Comparison of ENCODE assay signal across 9 mouse cellular contexts in the genomic region with DNA sequence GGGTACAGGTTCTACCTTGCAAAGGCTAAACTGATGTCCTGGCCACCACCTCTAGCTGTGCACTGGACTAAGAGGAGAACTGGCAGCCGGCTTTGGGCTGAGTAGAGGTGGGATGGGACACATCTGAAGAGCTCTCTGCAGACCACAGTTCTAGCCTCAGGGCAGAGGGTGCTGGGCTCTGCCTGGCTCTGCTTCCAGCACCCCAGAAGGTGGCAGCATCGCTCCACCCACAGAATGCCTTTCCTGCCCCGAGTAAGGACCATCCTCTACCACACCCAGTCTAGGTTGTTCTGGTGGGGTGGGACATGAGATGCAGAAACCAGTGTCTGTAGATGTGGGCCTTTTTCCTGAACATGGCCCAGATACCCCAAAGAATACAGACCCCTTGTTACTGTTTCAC. TPM values are rescaled to one million over a fixed set of nuclear protein-coding genes. Genes with fewer than 3 reads are reported as not detected.
DNase-seq lines count a peak whose midpoint lies in the region; ATAC-seq and TF ChIP-seq lines count a peak whose summit lies in the region.
"Had no signal": no experiment of that assay in that cellular context is flagged by ENCODE, and none has a peak within 500 bp of the region (broad histone marks: within the 10 kb centered on the region; RNA-seq: fewer than 3 reads in every experiment).

No protein-coding gene starts in this region.

- H3K36me3 ChIP-seq in forebrain, embryonic 11.5 days (ENCODE audit: control insufficient read depth, insufficient read depth, low read length) = no peaks in the 10 kb centered on the region; the same call in none of the 2 replicates
- H3K36me3 ChIP-seq in kidney, adult 2 months (ENCODE audit: control insufficient read depth, insufficient read depth, low read length) = no peaks in the 10 kb centered on the region
- peaks cover 43% of the 10 kb centered on the region for H3K36me3 ChIP-seq in lung, embryonic 14.5 days (ENCODE audit: insufficient read depth)

- no peaks in the 10 kb centered on the region for H3K27me3 ChIP-seq in forebrain, embryonic 11.5 days (ENCODE audit: control insufficient read depth, insufficient read depth, low read length)
- H3K27me3 ChIP-seq in kidney, adult 2 months (replicated peaks; ENCODE audit: control insufficient read depth, insufficient read depth, low read length) = no peaks in the 10 kb centered on the region
- no peaks in the 10 kb centered on the region for H3K27me3 ChIP-seq in lung, embryonic 14.5 days (ENCODE audit: insufficient read depth, low read length)

- H3K27ac ChIP-seq in forebrain, embryonic 11.5 days (ENCODE audit: low read depth, low read length) = no peak overlapping the region
- H3K27ac ChIP-seq in kidney, adult 2 months (ENCODE audit: insufficient read depth, low read depth, low read length) = no peak overlapping the region
- no peak overlapping the region for H3K27ac ChIP-seq in lung, embryonic 14.5 days (ENCODE audit: low read depth)
- no peak overlapping the region for H3K27ac ChIP-seq in olfactory bulb, adult 2 months (ENCODE audit: insufficient read depth, low read depth, low read length)

- peak; percentile 93 for TF ChIP-seq CTCF in brain, embryonic 14.5 days (IDR thresholded peaks at IDR 0.05; ENCODE audit: borderline replicate concordance, extremely low read depth, insufficient read depth, insufficient read length)
- peak; percentile 76 for TF ChIP-seq CTCF in kidney, adult 2 months (conservative IDR thresholded peaks at IDR 0.05; ENCODE audit: insufficient read depth, insufficient read length, low read depth, low read length)
- TF ChIP-seq CTCF in lung, embryonic 14.5 days (IDR thresholded peaks at IDR 0.05; ENCODE audit: low read depth) = peak; percentile 87
- TF ChIP-seq CTCF in olfactory bulb, adult 2 months (IDR thresholded peaks at IDR 0.05; ENCODE audit: insufficient read depth, low read depth, low read length) = peak; percentile 71

- 47% methylated on average over 3 of the region's 3 CpGs for WGBS in forebrain, embryonic 11.5 days
- 38% methylated on average over 3 of the region's 3 CpGs for WGBS in kidney, adult 2 months
- 30% methylated on average over 3 of the region's 3 CpGs for WGBS in lung, embryonic 14.5 days
- 25% methylated on average over 3 of the region's 3 CpGs for WGBS in olfactory bulb, adult 2 months

- no peak overlapping the region for H3K4me3 ChIP-seq in forebrain, embryonic 11.5 days (ENCODE audit: low read depth, low read length)
- no peak overlapping the region for H3K4me3 ChIP-seq in kidney, adult 2 months (ENCODE audit: insufficient read depth, low read depth, low read length)
- H3K4me3 ChIP-seq in lung, embryonic 14.5 days (ENCODE audit: low read depth, low read length) = no peak overlapping the region
- no peak overlapping the region for H3K4me3 ChIP-seq in olfactory bulb, adult 2 months (ENCODE audit: insufficient read depth, low read depth, low read length)
- H3K4me3 ChIP-seq: myocyte had no signal

- H3K9ac ChIP-seq in forebrain, embryonic 11.5 days (ENCODE audit: low read length) = no peak overlapping the region
- no peak overlapping the region for H3K9ac ChIP-seq in lung, embryonic 14.5 days

- H3K4me1 ChIP-seq in forebrain, embryonic 11.5 days (replicated peaks; ENCODE audit: control insufficient read depth, insufficient read depth, low read length) = peaks cover 11% of the 10 kb centered on the region
- H3K4me1 ChIP-seq in kidney, adult 2 months (ENCODE audit: control insufficient read depth, insufficient read depth, low read length) = no peaks in the 10 kb centered on the region
- H3K4me1 ChIP-seq in lung, embryonic 14.5 days (ENCODE audit: insufficient read depth) = no peaks in the 10 kb centered on the region
- H3K4me1 ChIP-seq in olfactory bulb, adult 2 months (ENCODE audit: control insufficient read depth, insufficient read depth, low read length) = peaks cover 8% of the 10 kb centered on the region; the same call in 1 of the 2 replicates

- no peak overlapping the region for H3K4me2 ChIP-seq in forebrain, embryonic 11.5 days (ENCODE audit: low read depth, low read length, severe bottlenecking)
- no peak overlapping the region for H3K4me2 ChIP-seq in lung, embryonic 14.5 days

- TF ChIP-seq POLR2A in brain, embryonic 14.5 days (IDR thresholded peaks at IDR 0.05; ENCODE audit: borderline replicate concordance, extremely low read depth, insufficient read depth, insufficient read length, poor library complexity, severe bottlenecking) = no peak
- no peak for TF ChIP-seq POLR2A in kidney, adult 2 months (IDR thresholded peaks at IDR 0.05; ENCODE audit: low read depth, low read length)
- TF ChIP-seq POLR2A in olfactory bulb, adult 2 months (IDR thresholded peaks at IDR 0.05; ENCODE audit: insufficient read depth, low read depth, low read length) = no peak

- ATAC-seq in forebrain, embryonic 11.5 days (replicated peaks; ENCODE audit: low FRiP score) = 0 out of 2 replicates have a peak, but pooled peaks have one; percentile 44
- peak; percentile 50 for ATAC-seq in lung, embryonic 14.5 days (ENCODE audit: insufficient read depth)
- no peak for ATAC-seq in activated CD4-positive, CD25-positive, alpha-beta regulatory T cell, adult 4 months

- peak; percentile 44 for DNase-seq in right cerebral cortex, adult 18-20 months
- no peak for DNase-seq in right cerebral cortex, postnatal 25 days
- DNase-seq in brain, embryonic 14.5 days (ENCODE audit: low read depth) = peak; percentile 81
- peak; percentile 76 for DNase-seq in forebrain, embryonic 11.5 days (ENCODE audit: low spot score)
- DNase-seq in kidney, adult 2 months = peak; percentile 42
- peak; percentile 74 for DNase-seq in lung, embryonic 14.5 days

- H3K9me3 ChIP-seq in forebrain, embryonic 11.5 days (ENCODE audit: control insufficient read depth, low read length) = no peaks in the 10 kb centered on the region
- no peaks in the 10 kb centered on the region for H3K9me3 ChIP-seq in lung, embryonic 14.5 days (ENCODE audit: low read depth, low read length)

RNA-seq across cellular contexts. Expression of a gene that starts 12.1 kb away (rescaled TPM):
- 18.2 and 19.1 TPM in 2 replicates for polyA plus RNA-seq in brain, embryonic 14.5 days (2012; rRNA removed)
- polyA plus RNA-seq in forebrain, embryonic 11.5 days (2014; fragmentation: Nextera tagmentation; extraction: Ambion mirVana) = 13.7 and 17.0 TPM in 2 replicates
- polyA plus RNA-seq in kidney, adult 2 months (2012; rRNA removed) = 5.0 TPM in 2 replicates
- polyA plus RNA-seq in lung, embryonic 14.5 days (2014; fragmentation: Nextera tagmentation; extraction: Ambion mirVana) = 18.2 and 18.4 TPM in 2 replicates
- not detected in 2 replicates for polyA plus RNA-seq in olfactory bulb, adult 2 months (2012; ENCODE audit: insufficient read depth, insufficient read length, low replicate concordance, missing spikeins)
- polyA plus RNA-seq in activated CD4-positive, CD25-positive, alpha-beta regulatory T cell, adult 4 months (2017; shearing (Covaris generic)) = 1 to 10 TPM; 7.1 to 9.3 TPM

RNA-seq across cellular contexts. Expression of a gene that starts 44.4 kb away (rescaled TPM):
- 57.2 and 59.1 TPM in 2 replicates for polyA plus RNA-seq in brain, embryonic 14.5 days (2012; rRNA removed)
- 144 and 150 TPM in 2 replicates for polyA plus RNA-seq in forebrain, embryonic 11.5 days (2014; fragmentation: Nextera tagmentation; extraction: Ambion mirVana)
- 23.6 and 24.3 TPM in 2 replicates for polyA plus RNA-seq in kidney, adult 2 months (2012; rRNA removed)
- 112 and 114 TPM in 2 replicates for polyA plus RNA-seq in lung, embryonic 14.5 days (2014; fragmentation: Nextera tagmentation; extraction: Ambion mirVana)
- polyA plus RNA-seq in olfactory bulb, adult 2 months (2012; ENCODE audit: insufficient read depth, insufficient read length, low replicate concordance, missing spikeins) = 491 TPM in 1 of 2 replicates, not detected in the other
- 10 to 100 TPM; 68.2 to 93.5 TPM for polyA plus RNA-seq in activated CD4-positive, CD25-positive, alpha-beta regulatory T cell, adult 4 months (2017; shearing (Covaris generic))
